Mouse (Mus musculus): ENCODE results near the gene Gripap1.

- TF ChIP-seq CTCF (IDR thresholded peaks at IDR 0.05; ENCODE audit: control insufficient read depth, insufficient read depth, low read length) (no peak), POLR2A (IDR thresholded peaks at IDR 0.05; ENCODE audit: borderline replicate concordance, control insufficient read depth, low read depth, low read length) (no peak)
Measured at GRCm38 (mm10) chrX:7797327-7797726, 7.8 kb downstream of the Gripap1 start.

Measured in bone marrow, adult 2 months (tissue).